Mouse (Mus musculus) adrenal gland, adult (tissue): ENCODE results near the gene Tbl2.
A peak's percentile ranks its signal among the peaks of the same experiment; 100 is the strongest.

Source experiments
- DNase-seq, 2 experiments: peaks; one replicate each; pipeline ENCODE4 v3.0.0; 2022 to 2023; ENCODE audit warnings: low spot score in 1 of 2; ENCODE audit not compliant: inconsistent age in 2 of 2

The Tbl2 gene

DNA sequence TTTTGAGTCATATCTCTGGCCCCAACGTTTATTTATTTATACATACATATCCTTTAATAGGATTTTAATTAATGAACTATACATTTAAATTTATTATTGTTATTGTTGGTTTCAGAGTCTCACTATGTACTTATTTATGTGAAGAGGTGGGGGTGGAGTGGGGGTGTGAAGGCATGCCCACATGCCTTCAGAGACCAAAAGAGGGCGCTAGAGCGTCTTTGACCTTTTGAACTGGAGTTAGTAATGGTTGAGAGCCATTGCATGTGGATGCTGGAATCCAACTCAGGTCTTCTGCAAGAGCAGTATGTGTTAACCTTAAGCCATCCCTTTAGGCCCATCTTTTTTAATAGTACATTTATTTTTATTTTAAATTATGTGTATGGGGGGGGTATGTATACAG is 36.1 kb downstream of the Tbl2 start:
- DNase-seq: peak in 1 of 2 experiments; percentile 69

DNA sequence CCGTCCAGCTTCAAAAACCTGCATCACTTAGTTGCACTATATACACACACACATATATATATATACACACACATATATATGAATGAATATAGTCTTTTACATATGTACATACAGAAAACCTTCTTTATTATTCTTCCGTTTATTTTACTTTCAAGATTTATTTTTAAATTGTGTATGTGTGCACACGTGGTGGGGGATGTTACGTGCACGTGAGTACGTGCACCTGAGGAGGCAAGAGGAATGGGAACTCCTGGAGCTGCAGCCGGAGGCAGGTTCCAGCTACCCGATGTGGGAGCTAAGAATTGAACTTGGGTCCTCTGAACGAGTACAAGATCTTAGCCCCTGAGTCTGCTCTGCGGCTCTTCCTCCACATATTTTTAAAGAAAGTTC is 36.8 kb downstream of the Tbl2 start:
- no peak for DNase-seq

DNA sequence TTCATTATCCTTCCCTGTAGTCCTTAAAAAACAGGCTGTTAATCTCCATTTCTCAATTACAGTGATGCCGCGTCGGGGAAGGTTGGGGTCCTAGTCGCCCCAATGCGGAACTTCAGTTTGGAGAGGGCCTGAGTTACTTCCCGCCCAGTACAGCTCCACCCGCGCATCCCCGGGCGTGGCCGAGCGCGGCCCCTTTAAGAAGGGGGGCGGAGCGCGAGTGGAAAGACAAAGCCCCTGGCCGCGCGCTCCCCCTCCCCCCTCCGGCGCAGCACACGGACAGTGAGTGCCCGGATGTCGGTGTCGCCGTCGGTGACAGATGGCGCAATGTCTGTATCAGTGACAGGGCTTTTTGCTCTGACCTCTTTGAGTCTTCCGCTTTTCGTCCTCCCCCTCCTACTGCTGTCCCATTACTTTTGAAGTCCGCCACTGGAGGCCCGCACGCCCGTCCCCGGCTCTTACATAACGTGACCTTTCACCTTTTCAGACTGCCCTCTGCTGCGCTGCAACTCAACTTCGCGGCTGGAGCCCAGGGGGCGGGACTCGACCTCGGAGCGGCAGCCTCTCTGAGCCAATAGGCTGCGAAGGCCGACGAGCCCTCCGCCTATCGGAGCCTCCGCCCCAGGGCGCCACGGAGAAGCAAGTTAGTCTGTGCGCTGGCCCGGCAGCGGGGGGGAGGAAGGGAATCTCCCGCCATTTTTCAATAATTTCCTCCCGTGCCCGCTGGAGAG is 37.3 kb downstream of the Tbl2 start, which contains the start of gene Baz1b:
Gene Baz1b (plus strand): TSS at position 644 of the 728 bp plus-strand sequence.
- peak; percentile 99 for DNase-seq

- DNase-seq: peak; percentile 63 to 87
Observed at GRCm38 (mm10) chr5:135187349-135188213, 38.1 kb downstream of the Tbl2 start.

GRCm38 (mm10) chr5:135188214-135188554 is 38.7 kb downstream of the Tbl2 start:
- no peak for DNase-seq

DNA sequence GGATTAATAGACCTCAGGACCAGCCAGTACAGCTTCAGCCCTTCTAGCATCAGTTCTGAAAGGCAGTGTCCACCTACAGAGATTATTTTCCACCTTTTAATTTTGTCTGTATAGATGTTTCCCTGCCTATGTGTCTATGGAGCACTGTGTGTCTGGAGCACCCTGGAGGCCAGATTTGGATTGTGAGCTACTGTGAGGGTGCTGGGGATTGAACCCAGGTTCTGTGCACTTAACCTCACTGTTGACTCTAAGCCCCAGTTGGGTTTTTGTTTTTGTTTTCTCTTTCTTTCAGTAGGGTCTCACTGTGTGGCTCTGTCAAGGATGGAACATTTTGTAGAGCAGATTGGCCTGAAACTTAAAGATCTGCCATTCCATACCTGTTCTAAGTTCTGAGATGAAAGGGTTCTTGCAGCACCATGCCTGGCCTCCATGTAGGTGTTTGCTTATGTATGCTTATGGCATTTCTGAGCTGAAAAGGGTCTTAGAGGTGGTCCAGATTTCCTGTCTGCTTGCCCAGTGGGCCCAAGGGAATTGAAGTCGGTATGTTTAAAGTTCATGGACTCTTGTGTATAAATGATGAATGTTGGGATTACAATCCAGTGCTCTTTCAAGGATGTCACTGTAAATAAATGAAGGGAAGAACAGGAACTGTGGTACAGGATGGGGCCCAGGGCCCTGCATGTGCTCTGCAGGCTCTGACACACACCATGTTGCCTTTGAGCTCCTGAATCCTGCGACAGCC is 40.0 kb downstream of the Tbl2 start:
- DNase-seq: peak in 1 of 2 experiments; percentile 65

GRCm38 (mm10) chr5:135191620-135192019 is 42.2 kb downstream of the Tbl2 start:
- peak; percentile 62 to 91 for DNase-seq

GRCm38 (mm10) chr5:135192431-135192830 is 43.0 kb downstream of the Tbl2 start:
- DNase-seq: no peak

- no peak for DNase-seq
Observed at GRCm38 (mm10) chr5:135196367-135196766, 46.9 kb downstream of the Tbl2 start.

DNA sequence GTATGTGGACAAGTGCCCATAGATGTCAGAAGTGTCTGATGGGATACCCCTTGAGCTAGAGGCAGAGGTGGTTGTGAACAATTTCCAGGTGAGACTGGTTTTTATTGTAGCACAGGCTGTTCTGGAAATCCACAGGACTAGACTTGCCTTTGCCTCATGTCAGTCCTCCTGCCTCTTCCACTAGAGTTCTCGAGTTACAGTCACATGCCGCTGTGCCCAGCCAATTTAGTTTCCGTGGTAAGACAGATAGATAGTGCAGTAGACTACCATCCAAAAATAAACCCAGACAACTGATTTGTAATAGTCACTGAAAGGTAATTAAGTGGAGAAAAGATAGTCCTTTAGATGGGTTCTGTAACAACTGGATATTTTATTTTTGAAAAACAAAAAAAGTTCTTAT is 53.3 kb downstream of the Tbl2 start:
- DNase-seq: no peak

GRCm38 (mm10) chr5:135208197-135208596 is 58.7 kb downstream of the Tbl2 start:
- no peak for DNase-seq
